Mouse (Mus musculus): Measurements from ENCODE around the gene Dis3l. TPM values are rescaled to one million over a fixed set of nuclear protein-coding genes. Genes with fewer than 3 reads are reported as not detected.

The Dis3l gene
- polyA plus RNA-seq, 1 experiment = 10.4 TPM

GRCm38 (mm10) chr9:64261023-64261422 is 80.1 kb downstream of the Dis3l start:
- no peaks in the 10 kb centered on the region for H3K4me1 ChIP-seq (ENCODE audit: control insufficient read depth, insufficient read depth, low read length)
- no peak overlapping the region for H3K9ac ChIP-seq (ENCODE audit: low read depth, poor library complexity, severe bottlenecking)
- no peak overlapping the region for H3K27ac ChIP-seq (ENCODE audit: insufficient read depth, low read length)
- no peak overlapping the region for H3K4me3 ChIP-seq (ENCODE audit: low read depth, low read length)
- TF ChIP-seq EP300 (IDR thresholded peaks at IDR 0.05; ENCODE audit: insufficient read depth, low read depth, low read length) (no peak), POLR2A (IDR thresholded peaks at IDR 0.05; ENCODE audit: insufficient read depth, low read length) (no peak), CTCF (IDR thresholded peaks at IDR 0.05; ENCODE audit: low read depth, low read length) (no peak)
- H3K36me3 ChIP-seq (ENCODE audit: control insufficient read depth, insufficient read depth, low read length, poor library complexity, severe bottlenecking) = no peaks in the 10 kb centered on the region
- no peaks in the 10 kb centered on the region for H3K27me3 ChIP-seq (ENCODE audit: control insufficient read depth, insufficient read depth, low read length, poor library complexity, severe bottlenecking)
- no peaks in the 10 kb centered on the region for H3K9me3 ChIP-seq (replicated peaks; ENCODE audit: control insufficient read depth, insufficient read depth, low read length, poor library complexity, severe bottlenecking)

- Histone ChIP-seq H3K36me3 (ENCODE audit: control insufficient read depth, insufficient read depth, low read length, poor library complexity, severe bottlenecking) (no peaks in the 10 kb centered on the region), H3K9ac (ENCODE audit: low read depth, poor library complexity, severe bottlenecking) (no peak overlapping the region), H3K9me3 (replicated peaks; ENCODE audit: control insufficient read depth, insufficient read depth, low read length, poor library complexity, severe bottlenecking) (no peaks in the 10 kb centered on the region), H3K27me3 (ENCODE audit: control insufficient read depth, insufficient read depth, low read length, poor library complexity, severe bottlenecking) (no peaks in the 10 kb centered on the region), H3K27ac (ENCODE audit: insufficient read depth, low read length) (no peak overlapping the region), H3K4me1 (ENCODE audit: control insufficient read depth, insufficient read depth, low read length) (no peaks in the 10 kb centered on the region), H3K4me3 (ENCODE audit: low read depth, low read length) (no peak overlapping the region)
- no peak for TF ChIP-seq POLR2A (IDR thresholded peaks at IDR 0.05; ENCODE audit: insufficient read depth, low read length)
- no peak for TF ChIP-seq EP300 (IDR thresholded peaks at IDR 0.05; ENCODE audit: insufficient read depth, low read depth, low read length)
- no peak for TF ChIP-seq CTCF (IDR thresholded peaks at IDR 0.05; ENCODE audit: low read depth, low read length)
These were observed 81.2 kb downstream of the Dis3l start for GRCm38 (mm10) chr9:64259906-64260305.

Other genes starting within 250 kb of the Dis3l start
- 0.49 and 0.58 TPM in 2 replicates for gene Lctl, start 224.1 kb downstream of the Dis3l start, polyA plus RNA-seq (2011; ENCODE audit: insufficient read depth, insufficient read length, low read depth, missing spikeins)
- 162 and 167 TPM in 2 replicates for gene Zwilch, start 168.2 kb downstream of the Dis3l start, polyA plus RNA-seq (2011; ENCODE audit: insufficient read depth, insufficient read length, low read depth, missing spikeins)
- 3,123 and 3,163 TPM in 2 replicates for gene Rpl4, start 167.9 kb downstream of the Dis3l start, polyA plus RNA-seq (2011; ENCODE audit: insufficient read depth, insufficient read length, low read depth, missing spikeins)
- gene Snapc5, start 162.0 kb downstream of the Dis3l start, polyA plus RNA-seq (2011; ENCODE audit: insufficient read depth, insufficient read length, low read depth, missing spikeins) = 37.0 and 37.1 TPM in 2 replicates
- 13.2 and 14.3 TPM in 2 replicates for gene Uchl4, start 106.1 kb downstream of the Dis3l start, polyA plus RNA-seq (2011; ENCODE audit: insufficient read depth, insufficient read length, low read depth, missing spikeins)
- 80.1 and 85.7 TPM in 2 replicates for gene Map2k1, start 87.7 kb downstream of the Dis3l start, polyA plus RNA-seq (2011; ENCODE audit: insufficient read depth, insufficient read length, low read depth, missing spikeins)
- gene Tipin, start 59.7 kb downstream of the Dis3l start, polyA plus RNA-seq (2011; ENCODE audit: insufficient read depth, insufficient read length, low read depth, missing spikeins) = 148 and 152 TPM in 2 replicates
- 0.40 and 0.94 TPM in 2 replicates for gene Megf11, start 44.3 kb upstream of the Dis3l start, polyA plus RNA-seq (2011; ENCODE audit: insufficient read depth, insufficient read length, low read depth, missing spikeins)